Mouse (Mus musculus) limb, embryonic 11.5 days (tissue): ENCODE measurements at regions not wholly inside any gene's neighbourhood (a gene's known extent, or its start where the extent isn't known, plus 50 kb on each side); places are given as distances from the start of the nearest gene placed in this dataset.

Experiments
- ATAC-seq: fragments of 200-750 bp; cut with Nextera tagmentation; 2 replicates; pipeline ENCODE4 v1.8.0; 2017; ENCODE audit warnings: low read depth; ENCODE audit not compliant: insufficient number of reproducible peaks, low FRiP score, low TSS enrichment
- DNase-seq: peaks from one replicate; pipeline ENCODE4 v3.0.0-alpha.2; 2015; ENCODE audit warnings: low spot score
- H3K27ac ChIP-seq: fragments of 300-500 bp; sonication (generic); replicated peaks from 2 replicates; pipeline ENCODE4 v1.5.1; 2014; ENCODE audit warnings: low read depth, mild to moderate bottlenecking, low read length
- H3K27me3 ChIP-seq: fragments of 300-500 bp; sonication (generic); 2 replicates; pipeline ENCODE4 v1.6.1; 2014; ENCODE audit warnings: mild to moderate bottlenecking, low read length, mixed read lengths; ENCODE audit not compliant: control insufficient read depth, insufficient read depth
- H3K36me3 ChIP-seq: fragments of 300-500 bp; sonication (generic); 2 replicates; pipeline ENCODE4 v1.6.1; 2014; ENCODE audit warnings: mild to moderate bottlenecking, low read length, moderate library complexity, mixed read lengths; ENCODE audit not compliant: control insufficient read depth, insufficient read depth
- H3K4me1 ChIP-seq: fragments of 300-500 bp; sonication (generic); 2 replicates; pipeline ENCODE4 v1.6.1; 2014; ENCODE audit warnings: low read length, mixed read lengths; ENCODE audit not compliant: control insufficient read depth, insufficient read depth
- H3K4me2 ChIP-seq: fragments of 300-500 bp; sonication (generic); 2 replicates; pipeline ENCODE4 v1.6.1; 2014; ENCODE audit warnings: low read depth, mild to moderate bottlenecking, moderate library complexity; ENCODE audit not compliant: severe bottlenecking
- H3K4me3 ChIP-seq: fragments of 300-500 bp; sonication (generic); 2 replicates; pipeline ENCODE4 v1.5.1; 2014; ENCODE audit warnings: low read depth, low read length
- H3K9ac ChIP-seq: fragments of 300-500 bp; sonication (generic); 2 replicates; pipeline ENCODE4 v1.6.1; 2014; ENCODE audit warnings: mild to moderate bottlenecking, low read length
- H3K9me3 ChIP-seq: fragments of 300-500 bp; sonication (generic); 2 replicates; pipeline ENCODE4 v1.6.1; 2016; ENCODE audit warnings: low read length; ENCODE audit not compliant: control insufficient read depth
- WGBS: fragments of 180-500 bp; shearing (Covaris S2); extraction: QIAGEN DNeasy Blood & Tissue Kit; methylation state at CpG from one replicate; pipeline ENCODE4 v1.1.7; 2014; 5-methylcytosine and 5-hydroxymethylcytosine counted together

- no peak overlapping the region for H3K27ac ChIP-seq
- no peaks in the 10 kb centered on the region for H3K4me1 ChIP-seq
- no peaks in the 10 kb centered on the region for H3K27me3 ChIP-seq
- H3K36me3 ChIP-seq: no peaks in the 10 kb centered on the region
- DNase-seq: peak; percentile 23
- no peak overlapping the region for H3K9ac ChIP-seq
- ATAC-seq: no peak
- no peaks in the 10 kb centered on the region for H3K9me3 ChIP-seq
- H3K4me2 ChIP-seq: no peak overlapping the region
- 72% methylated on average over 7 of the region's 7 CpGs for WGBS
- H3K4me3 ChIP-seq: no peak overlapping the region
These were observed 61.2 kb upstream of the Il6 start for GRCm38 (mm10) chr5:29951381-29952350.
